Mouse (Mus musculus) neural tube, embryonic 12.5 days (tissue): Measurements from ENCODE around the gene Grik1. TPM values are rescaled to one million over a fixed set of nuclear protein-coding genes. Genes with fewer than 3 reads are reported as not detected.

Experiments
- ATAC-seq: fragments of 200-750 bp; cut with Nextera tagmentation; 2 replicates; pipeline ENCODE4 v1.8.0; 2017; ENCODE audit warnings: low read depth, mild to moderate bottlenecking, moderate TSS enrichment, moderate library complexity; ENCODE audit not compliant: low FRiP score
- H3K27ac ChIP-seq: fragments of 300-500 bp; sonication (generic); 2 replicates; pipeline ENCODE4 v1.5.1; 2016
- H3K27me3 ChIP-seq: fragments of 300-500 bp; sonication (generic); replicated peaks from 2 replicates; pipeline ENCODE4 v1.6.1; 2016; ENCODE audit warnings: mild to moderate bottlenecking
- H3K36me3 ChIP-seq: fragments of 300-500 bp; sonication (generic); 2 replicates; pipeline ENCODE4 v1.6.1; 2016; ENCODE audit warnings: mild to moderate bottlenecking
- H3K4me1 ChIP-seq: fragments of 300-500 bp; sonication (generic); 2 replicates; pipeline ENCODE4 v1.6.1; 2016
- H3K4me2 ChIP-seq: fragments of 300-500 bp; sonication (generic); replicated peaks from 2 replicates; pipeline ENCODE4 v1.6.1; 2016; ENCODE audit warnings: mild to moderate bottlenecking
- H3K4me3 ChIP-seq: fragments of 300-500 bp; sonication (generic); 2 replicates; pipeline ENCODE4 v1.5.1; 2016
- H3K9ac ChIP-seq: fragments of 300-500 bp; sonication (generic); 2 replicates; pipeline ENCODE4 v1.6.1; 2016; ENCODE audit warnings: mild to moderate bottlenecking
- H3K9me3 ChIP-seq: fragments of 300-500 bp; sonication (generic); 2 replicates; pipeline ENCODE4 v1.6.1; 2016; ENCODE audit warnings: mild to moderate bottlenecking
- WGBS: fragments of 180-500 bp; shearing (Covaris S2); methylation state at CpG from one replicate; pipeline ENCODE4 v1.1.7; 2016; 5-methylcytosine and 5-hydroxymethylcytosine counted together
- polyA plus RNA-seq: library from polyadenylated mRNA; unstranded; fragments of >200 nt; fragmentation: Nextera tagmentation; extraction: Ambion mirVana; gene quantifications from 2 replicates; pipeline ENCODE4 v1.2.1, GENCODE M21; 2016

The Grik1 gene
- polyA plus RNA-seq, 1 experiment from 2014 or later = 6.8 TPM

- Histone ChIP-seq H3K4me1 (peaks cover 4% of the 10 kb centered on the region), H3K27me3 (no peaks in the 10 kb centered on the region), H3K4me2 (no peak overlapping the region), H3K4me3 (no peak overlapping the region), H3K27ac (no peak overlapping the region), H3K36me3 (no peaks in the 10 kb centered on the region), H3K9me3 (no peaks in the 10 kb centered on the region), H3K9ac (no peak overlapping the region)
- ATAC-seq = no peak
- 71% methylated on average over 2 of the region's 2 CpGs for WGBS
Observed at GRCm38 (mm10) chr16:87911201-87911600, 378.9 kb downstream of the Grik1 start.

- Histone ChIP-seq H3K4me2 (no peak overlapping the region), H3K9me3 (no peaks in the 10 kb centered on the region), H3K4me3 (no peak overlapping the region), H3K36me3 (no peaks in the 10 kb centered on the region), H3K9ac (no peak overlapping the region), H3K4me1 (no peaks in the 10 kb centered on the region), H3K27me3 (no peaks in the 10 kb centered on the region), H3K27ac (no peak overlapping the region)
- 88% methylated on average over 9 of the region's 9 CpGs for WGBS
- no peak for ATAC-seq
Observed at GRCm38 (mm10) chr16:87902049-87902448, 388.0 kb downstream of the Grik1 start.

DNA sequence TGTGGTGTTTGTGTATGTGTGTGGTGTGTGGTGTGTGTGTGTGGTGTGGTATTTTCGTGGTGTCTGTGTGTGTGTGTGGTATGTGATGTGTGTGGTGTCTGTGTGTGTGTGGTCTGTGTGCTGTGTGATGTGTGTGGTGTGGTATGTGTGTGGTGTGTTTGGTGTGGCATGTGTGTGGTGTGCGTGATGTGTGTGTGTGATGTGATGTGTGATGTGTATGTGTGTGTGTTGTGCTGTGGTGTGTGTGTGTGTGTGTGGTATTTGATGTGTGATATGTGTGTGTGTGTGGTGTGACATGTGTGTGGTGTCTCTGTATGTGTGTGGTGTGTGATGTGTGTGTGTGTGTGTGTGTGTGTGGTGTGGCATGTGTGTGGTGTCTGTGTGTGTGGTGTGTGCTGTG, 388.9 kb downstream of the Grik1 start:
- ATAC-seq = 0 out of 2 replicates have a peak, but pooled peaks have one; percentile 7
- no peak overlapping the region for H3K4me3 ChIP-seq
- WGBS = 88% methylated on average over 2 of the region's 2 CpGs
- no peak overlapping the region for H3K27ac ChIP-seq
- H3K27me3 ChIP-seq = no peaks in the 10 kb centered on the region
- no peaks in the 10 kb centered on the region for H3K4me1 ChIP-seq
- no peak overlapping the region for H3K9ac ChIP-seq
- no peaks in the 10 kb centered on the region for H3K36me3 ChIP-seq
- no peaks in the 10 kb centered on the region for H3K9me3 ChIP-seq
- H3K4me2 ChIP-seq = no peak overlapping the region

GRCm38 (mm10) chr16:87875927-87876326, 414.1 kb downstream of the Grik1 start:
- 83% methylated on average over 2 of the region's 2 CpGs for WGBS
- Histone ChIP-seq H3K9ac (no peak overlapping the region), H3K4me2 (no peak overlapping the region), H3K9me3 (no peaks in the 10 kb centered on the region), H3K36me3 (no peaks in the 10 kb centered on the region), H3K27me3 (no peaks in the 10 kb centered on the region), H3K4me1 (no peaks in the 10 kb centered on the region), H3K4me3 (no peak overlapping the region), H3K27ac (no peak overlapping the region)
- ATAC-seq = no peak

GRCm38 (mm10) chr16:87864526-87864925, 425.5 kb downstream of the Grik1 start:
- Histone ChIP-seq H3K4me3 (no peak overlapping the region), H3K4me1 (no peaks in the 10 kb centered on the region), H3K36me3 (no peaks in the 10 kb centered on the region), H3K27ac (no peak overlapping the region), H3K4me2 (no peak overlapping the region), H3K9ac (no peak overlapping the region), H3K27me3 (no peaks in the 10 kb centered on the region), H3K9me3 (no peaks in the 10 kb centered on the region)
- whole genome bisulfite sequencing = 83% methylated on average over 6 of the region's 6 CpGs
- ATAC-seq = no peak

DNA sequence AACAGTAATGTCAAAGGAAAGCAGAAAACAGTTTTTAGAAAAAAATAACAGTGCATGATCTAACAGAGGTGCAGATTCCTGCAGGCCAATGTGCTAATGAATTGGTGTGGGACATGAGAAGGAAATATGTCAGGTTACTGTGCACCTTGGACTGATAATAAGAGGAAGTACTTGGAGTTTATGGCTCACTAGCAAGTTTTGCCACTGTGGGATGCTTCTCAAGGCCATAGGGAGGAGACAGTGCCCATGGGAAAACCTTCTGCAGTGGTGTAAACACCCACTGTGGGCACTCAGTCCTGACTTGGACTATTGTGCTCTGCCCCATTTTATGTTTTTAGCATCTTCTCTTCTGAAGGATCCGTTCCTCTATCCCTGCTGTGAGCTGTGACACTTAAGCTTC, 428.3 kb downstream of the Grik1 start:
- H3K36me3 ChIP-seq = no peaks in the 10 kb centered on the region
- H3K4me1 ChIP-seq = no peaks in the 10 kb centered on the region
- H3K27me3 ChIP-seq = no peaks in the 10 kb centered on the region
- H3K9me3 ChIP-seq = no peaks in the 10 kb centered on the region
- no peak overlapping the region for H3K27ac ChIP-seq
- H3K9ac ChIP-seq = no peak overlapping the region
- 18% methylated on average over 1 of the region's 1 CpGs for WGBS
- H3K4me2 ChIP-seq = no peak overlapping the region
- no peak for ATAC-seq
- H3K4me3 ChIP-seq = no peak overlapping the region

GRCm38 (mm10) chr16:87853451-87854085, 436.5 kb downstream of the Grik1 start:
- no peak overlapping the region for H3K4me2 ChIP-seq
- no peak overlapping the region for H3K4me3 ChIP-seq
- no peaks in the 10 kb centered on the region for H3K9me3 ChIP-seq
- no peak for ATAC-seq
- no peaks in the 10 kb centered on the region for H3K27me3 ChIP-seq
- H3K36me3 ChIP-seq = no peaks in the 10 kb centered on the region
- no peak overlapping the region for H3K27ac ChIP-seq
- H3K9ac ChIP-seq = no peak overlapping the region
- no peaks in the 10 kb centered on the region for H3K4me1 ChIP-seq
- 95% methylated on average over 3 of the region's 3 CpGs for WGBS

DNA sequence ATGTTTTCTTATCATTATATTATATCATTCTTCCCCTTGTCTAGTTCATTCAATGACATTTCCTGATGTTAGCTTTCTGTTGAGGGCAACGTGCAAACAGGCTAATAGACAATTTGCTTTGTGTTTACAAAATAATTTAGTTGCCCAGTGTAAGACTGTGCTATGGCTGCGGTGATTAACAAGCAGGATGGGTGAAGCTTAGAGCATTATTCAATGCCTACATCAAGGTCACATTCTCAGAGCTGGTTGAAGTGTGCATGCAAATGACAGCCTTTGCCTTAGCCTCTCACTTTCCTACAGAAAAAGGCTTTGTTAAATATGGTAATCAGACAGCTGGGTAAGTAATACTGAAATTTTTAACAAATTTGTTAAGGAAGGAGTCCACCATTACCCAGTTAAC, 438.5 kb downstream of the Grik1 start:
- ATAC-seq = peak; percentile 53; the same call in 1 of the 2 replicates
- no peaks in the 10 kb centered on the region for H3K27me3 ChIP-seq
- no peaks in the 10 kb centered on the region for H3K36me3 ChIP-seq
- H3K9me3 ChIP-seq = no peaks in the 10 kb centered on the region
- no peak overlapping the region for H3K27ac ChIP-seq
- no peak overlapping the region for H3K4me3 ChIP-seq
- no peak overlapping the region for H3K4me2 ChIP-seq
- no peaks in the 10 kb centered on the region for H3K4me1 ChIP-seq
- WGBS = 69% methylated on average over 2 of the region's 2 CpGs
- no peak overlapping the region for H3K9ac ChIP-seq

DNA sequence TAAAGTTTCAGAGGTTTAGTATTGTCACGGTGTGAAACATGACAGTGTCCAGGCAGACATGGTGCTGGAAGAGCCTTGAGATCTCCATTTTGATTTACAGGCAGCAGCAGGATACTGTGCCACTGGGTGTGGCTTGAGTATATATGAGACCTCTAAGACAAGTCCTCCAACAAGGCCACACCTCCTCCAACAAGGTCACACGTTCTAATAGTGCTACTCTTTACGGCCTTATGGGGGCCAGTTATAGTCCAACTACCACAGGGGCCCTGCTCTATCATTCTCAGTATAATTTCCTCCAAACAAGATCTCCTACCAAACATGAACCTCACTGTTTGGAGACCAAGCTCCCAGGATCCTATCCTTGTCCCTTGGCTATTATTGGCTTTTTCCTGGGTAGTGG, 441.3 kb downstream of the Grik1 start:
- Histone ChIP-seq H3K9me3 (no peaks in the 10 kb centered on the region), H3K27ac (no peak overlapping the region), H3K4me1 (no peaks in the 10 kb centered on the region), H3K36me3 (no peaks in the 10 kb centered on the region), H3K9ac (no peak overlapping the region), H3K27me3 (no peaks in the 10 kb centered on the region), H3K4me3 (no peak overlapping the region), H3K4me2 (no peak overlapping the region)
- ATAC-seq = no peak
- 86% methylated on average over 3 of the region's 3 CpGs for WGBS

Other genes with a start within 250 kb of the Grik1 start
- gene Cldn17, start 216.7 kb upstream of the Grik1 start, polyA plus RNA-seq = not detected in 2 replicates